Mouse (Mus musculus) G1E (cell line): Measurements from ENCODE around the gene Olfr853. TPM values are rescaled to one million over a fixed set of nuclear protein-coding genes. Genes with fewer than 3 reads are reported as not detected.

Experiments
- ATAC-seq: 2 replicates; pipeline ENCODE4 v1.8.0; 2016; ENCODE audit warnings: mild to moderate bottlenecking; ENCODE audit not compliant: insufficient number of reproducible peaks, poor library complexity, low FRiP score, severe bottlenecking; ENCODE audit errors: extremely low read depth
- DNase-seq: peaks from one replicate; pipeline ENCODE4 v3.0.0; 2012; ENCODE audit warnings: low spot score
- H3K27me3 ChIP-seq: 2 replicates; pipeline ENCODE4 v1.6.1; 2012; ENCODE audit warnings: mild to moderate bottlenecking, low read length, inconsistent platforms; ENCODE audit not compliant: insufficient read depth
- H3K36me3 ChIP-seq: replicated peaks from 2 replicates; pipeline ENCODE3; 2012; ENCODE audit warnings: mild to moderate bottlenecking, inconsistent platforms
- H3K4me1 ChIP-seq: 2 replicates; pipeline ENCODE4 v1.6.1; 2012; ENCODE audit warnings: low read depth, low read length, inconsistent platforms, mixed read lengths; ENCODE audit not compliant: insufficient read depth
- H3K4me3 ChIP-seq: 2 replicates; pipeline ENCODE4 v1.5.1; 2012; ENCODE audit warnings: low read depth, mild to moderate bottlenecking, inconsistent platforms, low read length, moderate library complexity, mixed read lengths
- H3K9me3 ChIP-seq: replicated peaks from 2 replicates; pipeline ENCODE4 v1.6.1; 2012; ENCODE audit warnings: inconsistent platforms
- CTCF ChIP-seq: IDR thresholded peaks from 2 replicates; pipeline ENCODE4 v1.5.1; 2012; ENCODE audit warnings: low read depth, low read length, inconsistent platforms, mixed read lengths
- GATA1 ChIP-seq: IDR thresholded peaks from 2 replicates; pipeline ENCODE4 v1.6.1; 2012; ENCODE audit warnings: borderline replicate concordance, low read length, inconsistent platforms, mixed read lengths
- GATA2 ChIP-seq: IDR thresholded peaks from 2 replicates; pipeline ENCODE4 v1.6.1; 2012; ENCODE audit warnings: low read depth, low read length, inconsistent platforms, borderline replicate concordance
- POLR2AphosphoS5 ChIP-seq: IDR thresholded peaks from 2 replicates; pipeline ENCODE4 v1.6.1; 2012; ENCODE audit warnings: low read depth, low read length, inconsistent platforms; ENCODE audit not compliant: insufficient replicate concordance
- TAL1 ChIP-seq: conservative IDR thresholded peaks from 2 replicates; pipeline ENCODE4 v1.6.1; 2012; ENCODE audit warnings: low read depth, low read length, inconsistent platforms, mixed read lengths
- polyA plus RNA-seq: library from polyadenylated mRNA; stranded (reverse); fragments of >175 nt; gene quantifications from 2 replicates; pipeline ENCODE4 v1.2.3, GENCODE M21; 2012
- total RNA-seq, 2 experiments: library from RNA; stranded (forward) in 1 of 2; stranded (reverse) in 1 of 2; fragments of 200-1000 nt in 1 of 2; fragments of >200 nt in 1 of 2; fragmentation: Nextera tagmentation in 1 of 2; gene quantifications; 2 replicates each; pipeline ENCODE4 v1.2.3; 2014 to 2017

The Olfr853 gene
- total RNA-seq (2014; fragmentation: Nextera tagmentation) = not detected in 2 replicates
- total RNA-seq (2017) = 0.22 TPM in 1 of 2 replicates, not detected in the other
- not detected in 2 replicates for polyA plus RNA-seq

DNA sequence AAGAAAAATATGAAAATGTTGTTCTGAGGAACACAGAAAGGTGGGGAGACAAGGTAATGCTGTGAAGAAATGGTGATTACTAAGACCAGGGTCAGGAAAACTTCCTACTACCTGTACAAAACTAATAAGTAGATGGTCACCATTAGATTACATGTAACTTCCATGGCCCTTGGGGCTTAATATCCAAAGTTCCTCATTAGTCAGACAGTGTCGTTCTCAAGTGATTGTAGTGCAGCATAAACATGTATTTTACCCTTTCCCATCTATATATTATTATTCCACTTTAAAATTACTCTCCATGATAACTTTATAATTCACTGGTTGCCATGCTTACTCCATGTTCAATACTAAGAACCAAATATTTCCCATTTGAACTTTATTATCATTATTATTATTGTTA is at the start of gene Olfr853:
Gene Olfr853 (minus strand): TSS at position 101 of the 400 bp plus-strand sequence.
- H3K27me3 ChIP-seq = no peaks in the 10 kb centered on the region
- no peak for TF ChIP-seq GATA1
- TF ChIP-seq GATA2 = no peak
- TF ChIP-seq CTCF = no peak
- no peak for TF ChIP-seq TAL1
- no peak for TF ChIP-seq POLR2AphosphoS5
- DNase-seq (no peak), ATAC-seq (no peak)
- H3K4me1 ChIP-seq = no peaks in the 10 kb centered on the region
- no peak within 1 kb of the TSS for H3K4me3 ChIP-seq
- H3K9me3 ChIP-seq = no peaks in the 10 kb centered on the region
- no peaks in the 10 kb centered on the region for H3K36me3 ChIP-seq

- ATAC-seq (no peak), DNase-seq (no peak)
- Histone ChIP-seq H3K9me3 (no peaks in the 10 kb centered on the region), H3K4me1 (no peaks in the 10 kb centered on the region), H3K36me3 (no peaks in the 10 kb centered on the region), H3K27me3 (no peaks in the 10 kb centered on the region), H3K4me3 (no peak within 1 kb of the TSS)
- TF ChIP-seq TAL1 (no peak), CTCF (no peak), POLR2AphosphoS5 (no peak), GATA2 (no peak), GATA1 (no peak)
Observed at GRCm38 (mm10) chr9:19582317-19582716, 41.4 kb upstream of the Olfr853 start, which contains the start of gene Olfr855. Gene Olfr855 (plus strand): TSS chr9:19582617.

GRCm38 (mm10) chr9:19567282-19567681 is 26.4 kb upstream of the Olfr853 start, which contains the start of gene Olfr854:
Gene Olfr854 (minus strand): TSS chr9:19567382.
- TF ChIP-seq GATA2 = no peak
- TF ChIP-seq POLR2AphosphoS5 = no peak
- no peak for TF ChIP-seq CTCF
- no peak for TF ChIP-seq GATA1
- no peak for TF ChIP-seq TAL1

GRCm38 (mm10) chr9:19492995-19493394 is 47.9 kb downstream of the Olfr853 start, which contains the start of gene Olfr851:
Gene Olfr851 (plus strand): TSS chr9:19493295.
- H3K4me1 ChIP-seq = no peaks in the 10 kb centered on the region

More at GRCm38 (mm10) chr9:19567282-19567681, 26.4 kb upstream of the Olfr853 start, which contains the start of gene Olfr854:
- H3K27me3 ChIP-seq = no peaks in the 10 kb centered on the region
- DNase-seq = no peak
- H3K4me3 ChIP-seq = no peak within 1 kb of the TSS
- no peak for ATAC-seq
- no peaks in the 10 kb centered on the region for H3K9me3 ChIP-seq
- no peaks in the 10 kb centered on the region for H3K36me3 ChIP-seq
- no peaks in the 10 kb centered on the region for H3K4me1 ChIP-seq

More at GRCm38 (mm10) chr9:19492995-19493394, 47.9 kb downstream of the Olfr853 start, which contains the start of gene Olfr851:
- no peaks in the 10 kb centered on the region for H3K9me3 ChIP-seq
- ATAC-seq (no peak), DNase-seq (no peak)
- no peaks in the 10 kb centered on the region for H3K27me3 ChIP-seq
- no peaks in the 10 kb centered on the region for H3K36me3 ChIP-seq
- no peak for TF ChIP-seq POLR2AphosphoS5
- TF ChIP-seq GATA1 = no peak
- no peak for TF ChIP-seq TAL1
- TF ChIP-seq GATA2 = no peak
- TF ChIP-seq CTCF = no peak
- no peak within 1 kb of the TSS for H3K4me3 ChIP-seq

Other genes with a start within 250 kb of the Olfr853 start
- not detected in 2 replicates for gene Olfr844, start 224.7 kb downstream of the Olfr853 start, total RNA-seq (2014; fragmentation: Nextera tagmentation)
- gene Olfr844, start 224.7 kb downstream of the Olfr853 start, total RNA-seq (2017) = 0.11 and 0.17 TPM in 2 replicates
- not detected in 2 replicates for gene Olfr844, start 224.7 kb downstream of the Olfr853 start, polyA plus RNA-seq
- not detected in 2 replicates for gene Olfr845, start 204.6 kb downstream of the Olfr853 start, total RNA-seq (2014; fragmentation: Nextera tagmentation)
- 0.11 and 0.12 TPM in 2 replicates for gene Olfr845, start 204.6 kb downstream of the Olfr853 start, total RNA-seq (2017)
- not detected in 2 replicates for gene Olfr845, start 204.6 kb downstream of the Olfr853 start, polyA plus RNA-seq
- not detected in 2 replicates for gene Olfr846, start 177.1 kb downstream of the Olfr853 start, total RNA-seq (2014; fragmentation: Nextera tagmentation)
- 0.22 and 0.29 TPM in 2 replicates for gene Olfr846, start 177.1 kb downstream of the Olfr853 start, total RNA-seq (2017)
- gene Olfr846, start 177.1 kb downstream of the Olfr853 start, polyA plus RNA-seq = not detected in 2 replicates
- not detected in 2 replicates for gene Olfr847, start 162.4 kb downstream of the Olfr853 start, total RNA-seq (2014; fragmentation: Nextera tagmentation)
- gene Olfr847, start 162.4 kb downstream of the Olfr853 start, total RNA-seq (2017) = not detected in 2 replicates
- gene Olfr847, start 162.4 kb downstream of the Olfr853 start, polyA plus RNA-seq = not detected in 2 replicates
- gene Olfr849, start 100.8 kb downstream of the Olfr853 start, total RNA-seq (2014; fragmentation: Nextera tagmentation) = not detected in 2 replicates
- 0.05 and 0.06 TPM in 2 replicates for gene Olfr849, start 100.8 kb downstream of the Olfr853 start, total RNA-seq (2017)
- gene Olfr849, start 100.8 kb downstream of the Olfr853 start, polyA plus RNA-seq = not detected in 2 replicates
- not detected in 2 replicates for gene Olfr850, start 62.8 kb downstream of the Olfr853 start, total RNA-seq (2014; fragmentation: Nextera tagmentation)
- gene Olfr850, start 62.8 kb downstream of the Olfr853 start, total RNA-seq (2017) = 0.60 TPM in 1 of 2 replicates, not detected in the other
- not detected in 2 replicates for gene Olfr850, start 62.8 kb downstream of the Olfr853 start, polyA plus RNA-seq
- not detected in 2 replicates for gene Olfr851, start 47.8 kb downstream of the Olfr853 start, total RNA-seq (2014; fragmentation: Nextera tagmentation)
- gene Olfr851, start 47.8 kb downstream of the Olfr853 start, total RNA-seq (2017) = 0.11 TPM in 1 of 2 replicates, not detected in the other
- gene Olfr851, start 47.8 kb downstream of the Olfr853 start, polyA plus RNA-seq = not detected in 2 replicates
- not detected in 2 replicates for gene Olfr854, start 26.3 kb upstream of the Olfr853 start, total RNA-seq (2014; fragmentation: Nextera tagmentation)
- gene Olfr854, start 26.3 kb upstream of the Olfr853 start, total RNA-seq (2017) = 0.49 TPM in 1 of 2 replicates, not detected in the other
- gene Olfr854, start 26.3 kb upstream of the Olfr853 start, polyA plus RNA-seq = not detected in 2 replicates
- gene Olfr855, start 41.5 kb upstream of the Olfr853 start, total RNA-seq (2014; fragmentation: Nextera tagmentation) = not detected in 2 replicates
- gene Olfr855, start 41.5 kb upstream of the Olfr853 start, total RNA-seq (2017) = 0.05 TPM in 1 of 2 replicates, not detected in the other
- gene Olfr855, start 41.5 kb upstream of the Olfr853 start, polyA plus RNA-seq = not detected in 2 replicates
- 46.0 and 51.4 TPM in 2 replicates for gene Zfp317, start 81.0 kb upstream of the Olfr853 start, total RNA-seq (2014; fragmentation: Nextera tagmentation)
- 45.9 and 46.5 TPM in 2 replicates for gene Zfp317, start 81.0 kb upstream of the Olfr853 start, total RNA-seq (2017)
- gene Zfp317, start 81.0 kb upstream of the Olfr853 start, polyA plus RNA-seq = 1.2 and 1.6 TPM in 2 replicates
- not detected in 2 replicates for gene Olfr857, start 168.4 kb upstream of the Olfr853 start, total RNA-seq (2014; fragmentation: Nextera tagmentation)
- gene Olfr857, start 168.4 kb upstream of the Olfr853 start, total RNA-seq (2017) = 0.52 TPM in 1 of 2 replicates, not detected in the other
- not detected in 2 replicates for gene Olfr857, start 168.4 kb upstream of the Olfr853 start, polyA plus RNA-seq
- gene Olfr58, start 239.2 kb upstream of the Olfr853 start, total RNA-seq (2014; fragmentation: Nextera tagmentation) = not detected in 2 replicates
- 0.06 TPM in 1 of 2 replicates, not detected in the other for gene Olfr58, start 239.2 kb upstream of the Olfr853 start, total RNA-seq (2017)
- gene Olfr58, start 239.2 kb upstream of the Olfr853 start, polyA plus RNA-seq = not detected in 2 replicates